ENCODE assay signal across 31 mouse cellular contexts in genomic region chr7:113845191-113845590, GRCm38 (mm10).
A peak's percentile ranks its signal among the peaks of the same experiment; 100 is the strongest.
DNase-seq lines count a peak whose midpoint lies in the region; ATAC-seq lines count a peak whose summit lies in the region.
"Had no signal": no experiment of that assay in that cellular context is flagged by ENCODE, and none has a peak within 500 bp of the region (broad histone marks: within the 10 kb centered on the region; RNA-seq: fewer than 3 reads in every experiment).

No protein-coding gene starts in this region.

- peaks cover 26% of the 10 kb centered on the region for H3K4me1 ChIP-seq in heart, embryonic 13.5 days
- H3K4me1 ChIP-seq in heart, embryonic 12.5 days (replicated peaks) = peaks cover 15% of the 10 kb centered on the region

- no peaks in the 10 kb centered on the region for H3K36me3 ChIP-seq in heart, embryonic 13.5 days
- H3K36me3 ChIP-seq in heart, embryonic 12.5 days = no peaks in the 10 kb centered on the region
- H3K36me3 ChIP-seq: embryonic facial prominence, embryonic 12.5 days; G1E; heart, embryonic 15.5 days; liver, embryonic 15.5 days; midbrain, embryonic 10.5 days; neural tube, embryonic 13.5 days had no signal

- no peaks in the 10 kb centered on the region for H3K27me3 ChIP-seq in heart, embryonic 13.5 days (replicated peaks)
- no peaks in the 10 kb centered on the region for H3K27me3 ChIP-seq in heart, embryonic 12.5 days (replicated peaks)
- H3K27me3 ChIP-seq: CH12.LX; embryonic facial prominence, embryonic 12.5 days; heart, embryonic 15.5 days; liver, embryonic 15.5 days; neural tube, embryonic 13.5 days had no signal

- H3K27ac ChIP-seq in heart, embryonic 13.5 days (replicated peaks) = 0 out of 2 replicates have a peak overlapping the region, but pooled peaks have one; percentile 6
- H3K27ac ChIP-seq in heart, embryonic 12.5 days (ENCODE audit: poor library complexity, severe bottlenecking) = no peak overlapping the region
- H3K27ac ChIP-seq: embryonic facial prominence, embryonic 12.5 days; heart, embryonic 15.5 days; liver, embryonic 15.5 days; macrophage; neural tube, embryonic 13.5 days had no signal

- H3K4me3 ChIP-seq in heart, embryonic 13.5 days = no peak overlapping the region
- H3K4me3 ChIP-seq in heart, embryonic 12.5 days = no peak overlapping the region
- H3K4me3 ChIP-seq: embryonic facial prominence, embryonic 12.5 days; heart, embryonic 15.5 days; liver, embryonic 15.5 days; midbrain, embryonic 10.5 days; myocyte; neural tube, embryonic 13.5 days had no signal

- no peak for ATAC-seq in heart, embryonic 13.5 days (ENCODE audit: extremely low read depth, insufficient number of reproducible peaks, low FRiP score, low TSS enrichment)
- no peak for ATAC-seq in heart, embryonic 12.5 days (ENCODE audit: insufficient number of reproducible peaks, low FRiP score)
- ATAC-seq: forebrain, embryonic 14.5 days; hindbrain, embryonic 16.5 days; midbrain, embryonic 16.5 days; Patski had no signal

- DNase-seq in cerebellum, postnatal 14 days = peak; percentile 40 to 64
- DNase-seq in cerebellum, adult 9-11 months = no peak
- peak; percentile 69 for DNase-seq in brain, adult 2 months (ENCODE audit: low read depth, low spot score)
- peak; percentile 22 to 31 for DNase-seq in cerebellum, postnatal 36 days
- no peak for DNase-seq in lung, adult 18-20 months
- DNase-seq: adrenal gland, postnatal 36 days; B cell, adult 2 months; gastrocnemius, postnatal 14 days; heart, adult 18-20 months; heart, postnatal 36 days; kidney, adult 9 months; kidney, postnatal 14 days; layer of hippocampus, postnatal 36 days; liver; retina, postnatal 1 day; right cerebral cortex, postnatal 25 days had no signal

- no peak overlapping the region for H3K9ac ChIP-seq in heart, embryonic 13.5 days
- no peak overlapping the region for H3K9ac ChIP-seq in heart, embryonic 12.5 days
- H3K9ac ChIP-seq: embryonic facial prominence, embryonic 12.5 days; heart, embryonic 15.5 days; liver, embryonic 15.5 days; neural tube, embryonic 13.5 days had no signal

- no peaks in the 10 kb centered on the region for H3K9me3 ChIP-seq in heart, embryonic 13.5 days
- H3K9me3 ChIP-seq in heart, embryonic 12.5 days (replicated peaks) = no peaks in the 10 kb centered on the region
- H3K9me3 ChIP-seq: embryonic facial prominence, embryonic 12.5 days; heart, embryonic 15.5 days; liver, embryonic 15.5 days; midbrain, embryonic 10.5 days; neural tube, embryonic 13.5 days had no signal

- no peak overlapping the region for H3K4me2 ChIP-seq in heart, embryonic 13.5 days
- H3K4me2 ChIP-seq in heart, embryonic 12.5 days = no peak overlapping the region
- H3K4me2 ChIP-seq: embryonic facial prominence, embryonic 12.5 days; heart, embryonic 15.5 days; liver, embryonic 15.5 days; neural tube, embryonic 13.5 days had no signal

- WGBS in heart, embryonic 13.5 days = 66% methylated on average over 5 of the region's 5 CpGs
- 63% methylated on average over 5 of the region's 5 CpGs for WGBS in heart, embryonic 12.5 days

Comparison
In these comparisons a context has a peak if more than half of its experiments do, and no peak if none do; other contexts are left out.
1. DNase-seq: peak in cerebellum, postnatal 14 days (2 of 2), brain, adult 2 months (single experiment) and cerebellum, postnatal 36 days (2 of 2); none in cerebellum, adult 9-11 months (single experiment) and lung, adult 18-20 months (0 of 2).